Mouse (Mus musculus) heart, embryonic 16.5 days (tissue): ENCODE data around the gene Ntng1. TPM values are rescaled to one million over a fixed set of nuclear protein-coding genes. Genes with fewer than 3 reads are reported as not detected.

Experiments used
- ATAC-seq: fragments of 200-750 bp; cut with Nextera tagmentation; replicated peaks from 2 replicates; pipeline ENCODE4 v1.8.0; 2017; ENCODE audit warnings: moderate number of reproducible peaks; ENCODE audit not compliant: insufficient read depth, low FRiP score; ENCODE audit errors: extremely low read depth
- H3K27ac ChIP-seq: fragments of 300-500 bp; sonication (generic); 2 replicates; pipeline ENCODE4 v1.5.1; 2014; ENCODE audit warnings: mild to moderate bottlenecking, low read length, control low read depth, moderate library complexity
- H3K27me3 ChIP-seq: fragments of 300-500 bp; sonication (generic); 2 replicates; pipeline ENCODE4 v1.6.1; 2014; ENCODE audit warnings: low read length, mixed read lengths; ENCODE audit not compliant: control insufficient read depth, insufficient read depth
- H3K36me3 ChIP-seq: fragments of 300-500 bp; sonication (generic); 2 replicates; pipeline ENCODE4 v1.6.1; 2014; ENCODE audit not compliant: control insufficient read depth, insufficient read depth
- H3K4me1 ChIP-seq: fragments of 300-500 bp; sonication (generic); 2 replicates; pipeline ENCODE4 v1.6.1; 2014; ENCODE audit warnings: low read length, mixed read lengths; ENCODE audit not compliant: control insufficient read depth, insufficient read depth
- H3K4me2 ChIP-seq: fragments of 300-500 bp; sonication (generic); 2 replicates; pipeline ENCODE4 v1.6.1; 2014; ENCODE audit warnings: low read depth, mild to moderate bottlenecking, control low read depth, low read length
- H3K4me3 ChIP-seq: fragments of 300-500 bp; sonication (generic); 2 replicates; pipeline ENCODE4 v1.5.1; 2014; ENCODE audit warnings: mild to moderate bottlenecking, control low read depth, low read length
- H3K9ac ChIP-seq: fragments of 300-500 bp; sonication (generic); 2 replicates; pipeline ENCODE4 v1.6.1; 2014; ENCODE audit warnings: low read length, control low read depth
- H3K9me3 ChIP-seq: fragments of 300-500 bp; sonication (generic); replicated peaks from 2 replicates; pipeline ENCODE4 v1.6.1; 2016; ENCODE audit warnings: low read length; ENCODE audit not compliant: control insufficient read depth
- WGBS: fragments of 180-500 bp; shearing (Covaris S2); extraction: QIAGEN DNeasy Blood & Tissue Kit; methylation state at CpG from one replicate; pipeline ENCODE4 v1.1.7; 2014; 5-methylcytosine and 5-hydroxymethylcytosine counted together
- polyA plus RNA-seq: library from polyadenylated mRNA; unstranded; fragments of >200 nt; fragmentation: Nextera tagmentation; extraction: Ambion mirVana; gene quantifications from 2 replicates; pipeline ENCODE4 v1.2.1, GENCODE M21; 2015

Ntng1 gene
- polyA plus RNA-seq, 1 experiment from 2014 or later, result 0.20 TPM

GRCm38 (mm10) chr3:109797354-109797753 lies 346.5 kb downstream of the Ntng1 start:
- Histone ChIP-seq H3K27ac (no peak overlapping the region), H3K27me3 (no peaks in the 10 kb centered on the region), H3K9me3 (no peaks in the 10 kb centered on the region), H3K9ac (no peak overlapping the region), H3K4me1 (no peaks in the 10 kb centered on the region), H3K36me3 (no peaks in the 10 kb centered on the region), H3K4me2 (no peak overlapping the region), H3K4me3 (no peak overlapping the region)
- WGBS, result 78% methylated on average over 11 of the region's 11 CpGs
- ATAC-seq, result no peak

GRCm38 (mm10) chr3:109783231-109783630 lies 360.6 kb downstream of the Ntng1 start:
- no peak for ATAC-seq
- H3K27me3 ChIP-seq, result 0 out of 2 replicates have a peak, but pooled peaks cover 4% of the 10 kb centered on the region
- no peak overlapping the region for H3K27ac ChIP-seq
- no peak overlapping the region for H3K9ac ChIP-seq
- WGBS, result 38% methylated on average over 5 of the region's 5 CpGs
- H3K4me2 ChIP-seq, result no peak overlapping the region
- no peak overlapping the region for H3K4me3 ChIP-seq
- H3K9me3 ChIP-seq, result no peaks in the 10 kb centered on the region
- no peaks in the 10 kb centered on the region for H3K36me3 ChIP-seq
- 0 out of 2 replicates have a peak, but pooled peaks cover 3% of the 10 kb centered on the region for H3K4me1 ChIP-seq

GRCm38 (mm10) chr3:109782289-109782951 lies 361.4 kb downstream of the Ntng1 start:
- H3K4me1 ChIP-seq, result 0 out of 2 replicates have a peak, but pooled peaks cover 3% of the 10 kb centered on the region
- H3K9me3 ChIP-seq, result no peaks in the 10 kb centered on the region
- WGBS, result 5% methylated on average over 27 of the region's 27 CpGs
- H3K27me3 ChIP-seq, result 0 out of 2 replicates have a peak, but pooled peaks cover 4% of the 10 kb centered on the region
- H3K9ac ChIP-seq, result peak overlapping the region; percentile 58
- no peak overlapping the region for H3K27ac ChIP-seq
- peak overlapping the region; percentile 49 for H3K4me3 ChIP-seq
- peak overlapping the region; percentile 76 for H3K4me2 ChIP-seq
- peak; percentile 63 for ATAC-seq
- H3K36me3 ChIP-seq, result no peaks in the 10 kb centered on the region

GRCm38 (mm10) chr3:109781917-109782288 lies 361.9 kb downstream of the Ntng1 start:
- WGBS, result 64% methylated on average over 7 of the region's 7 CpGs
- H3K36me3 ChIP-seq, result no peaks in the 10 kb centered on the region
- peak overlapping the region; percentile 76 for H3K4me2 ChIP-seq
- H3K27ac ChIP-seq, result no peak overlapping the region
- H3K27me3 ChIP-seq, result 0 out of 2 replicates have a peak, but pooled peaks cover 4% of the 10 kb centered on the region
- no peaks in the 10 kb centered on the region for H3K9me3 ChIP-seq
- no peak overlapping the region for H3K9ac ChIP-seq
- peak overlapping the region; percentile 49 for H3K4me3 ChIP-seq
- 0 out of 2 replicates have a peak, but pooled peaks cover 3% of the 10 kb centered on the region for H3K4me1 ChIP-seq
- no peak for ATAC-seq

- no peak overlapping the region for H3K4me3 ChIP-seq
- 73% methylated on average over 2 of the region's 2 CpGs for WGBS
- no peak overlapping the region for H3K4me2 ChIP-seq
These were observed 368.6 kb downstream of the Ntng1 start for GRCm38 (mm10) chr3:109775200-109775599.

GRCm38 (mm10) chr3:109772120-109772519 lies 371.7 kb downstream of the Ntng1 start:
- 32% methylated on average over 14 of the region's 14 CpGs for WGBS
- no peaks in the 10 kb centered on the region for H3K9me3 ChIP-seq
- 0 out of 2 replicates have a peak overlapping the region, but pooled peaks have one; percentile 17 for H3K4me3 ChIP-seq
- peak overlapping the region; percentile 31 for H3K4me2 ChIP-seq
- no peaks in the 10 kb centered on the region for H3K36me3 ChIP-seq
- no peak overlapping the region for H3K27ac ChIP-seq
- ATAC-seq, result peak; percentile 73; the same call in 1 of the 2 replicates
- no peaks in the 10 kb centered on the region for H3K27me3 ChIP-seq
- no peak overlapping the region for H3K9ac ChIP-seq
- peaks cover 5% of the 10 kb centered on the region for H3K4me1 ChIP-seq

More at GRCm38 (mm10) chr3:109775200-109775599, 368.6 kb downstream of the Ntng1 start:
- ATAC-seq, result no peak
- H3K9ac ChIP-seq, result no peak overlapping the region
- H3K4me1 ChIP-seq, result peaks cover 5% of the 10 kb centered on the region
- no peak overlapping the region for H3K27ac ChIP-seq
- H3K9me3 ChIP-seq, result no peaks in the 10 kb centered on the region
- no peaks in the 10 kb centered on the region for H3K27me3 ChIP-seq
- no peaks in the 10 kb centered on the region for H3K36me3 ChIP-seq

- H3K9ac ChIP-seq, result no peak overlapping the region
- H3K27ac ChIP-seq, result no peak overlapping the region
- no peak overlapping the region for H3K4me2 ChIP-seq
- ATAC-seq, result no peak
- no peaks in the 10 kb centered on the region for H3K36me3 ChIP-seq
- H3K4me3 ChIP-seq, result no peak overlapping the region
- 69% methylated on average over 3 of the region's 3 CpGs for WGBS
- H3K9me3 ChIP-seq, result no peaks in the 10 kb centered on the region
- H3K4me1 ChIP-seq, result peaks cover 4% of the 10 kb centered on the region; the same call in 1 of the 2 replicates
- no peaks in the 10 kb centered on the region for H3K27me3 ChIP-seq
These were observed 376.9 kb downstream of the Ntng1 start for GRCm38 (mm10) chr3:109766939-109767338.

- Histone ChIP-seq H3K4me3 (no peak overlapping the region), H3K36me3 (no peaks in the 10 kb centered on the region), H3K4me1 (peaks cover 4% of the 10 kb centered on the region; the same call in 1 of the 2 replicates), H3K9me3 (no peaks in the 10 kb centered on the region), H3K27ac (no peak overlapping the region), H3K27me3 (no peaks in the 10 kb centered on the region), H3K9ac (no peak overlapping the region), H3K4me2 (no peak overlapping the region)
- no peak for ATAC-seq
- 64% methylated on average over 2 of the region's 2 CpGs for WGBS
These were observed 378.2 kb downstream of the Ntng1 start for GRCm38 (mm10) chr3:109765608-109766007.

GRCm38 (mm10) chr3:109765141-109765540 lies 378.7 kb downstream of the Ntng1 start:
- H3K4me3 ChIP-seq, result no peak overlapping the region
- peak overlapping the region; percentile 13; the same call in 1 of the 2 replicates for H3K4me2 ChIP-seq
- no peaks in the 10 kb centered on the region for H3K9me3 ChIP-seq
- H3K36me3 ChIP-seq, result no peaks in the 10 kb centered on the region
- H3K27ac ChIP-seq, result no peak overlapping the region
- no peak for ATAC-seq
- 21% methylated on average over 4 of the region's 4 CpGs for WGBS
- peaks cover 4% of the 10 kb centered on the region; the same call in 1 of the 2 replicates for H3K4me1 ChIP-seq
- no peaks in the 10 kb centered on the region for H3K27me3 ChIP-seq
- H3K9ac ChIP-seq, result no peak overlapping the region
